Mouse (Mus musculus) heart, adult 2 months (tissue): ENCODE measurements around the gene Pfpl. TPM values are rescaled to one million over a fixed set of nuclear protein-coding genes. Genes with fewer than 3 reads are reported as not detected.
A peak's percentile ranks its signal among the peaks of the same experiment; 100 is the strongest.

Source experiments
- DNase-seq, 2 experiments: peaks; one replicate each; pipeline ENCODE4 v3.0.0; 2021
- H3K27ac ChIP-seq: fragments of 200-600 bp; 2 replicates; pipeline ENCODE4 v1.8.1; 2022
- H3K27me3 ChIP-seq: fragments of 200-500 bp; 2 replicates; pipeline ENCODE4 v1.6.1; 2012; ENCODE audit warnings: mild to moderate bottlenecking, low read length, inconsistent platforms, mixed read lengths; ENCODE audit not compliant: control insufficient read depth, insufficient read depth
- H3K36me3 ChIP-seq: fragments of 200-500 bp; 2 replicates; pipeline ENCODE4 v1.6.1; 2012; ENCODE audit warnings: low read length, inconsistent platforms; ENCODE audit not compliant: control insufficient read depth, insufficient read depth
- H3K4me1 ChIP-seq: fragments of 200-500 bp; 2 replicates; pipeline ENCODE4 v1.6.1; 2011; ENCODE audit warnings: low read length; ENCODE audit not compliant: control insufficient read depth, insufficient read depth
- H3K4me3 ChIP-seq: fragments of 200-600 bp; 2 replicates; pipeline ENCODE4 v1.8.1; 2022
- H3K79me2 ChIP-seq: fragments of 200-500 bp; replicated peaks from 2 replicates; pipeline ENCODE4 v1.6.1; 2012; ENCODE audit warnings: mild to moderate bottlenecking, inconsistent platforms, low read length, moderate library complexity, mixed read lengths; ENCODE audit not compliant: control insufficient read depth, insufficient read depth
- H3K9ac ChIP-seq: fragments of 200-500 bp; 2 replicates; pipeline ENCODE4 v1.6.1; 2012; ENCODE audit warnings: low read depth, mild to moderate bottlenecking, control low read depth, inconsistent platforms, low read length, mixed read lengths
- CTCF ChIP-seq: fragments of 200-600 bp; IDR thresholded peaks from 2 replicates; pipeline ENCODE4 v1.8.1; 2022; ENCODE audit warnings: antibody characterized with exemption, mild to moderate bottlenecking, moderate library complexity
- EP300 ChIP-seq: fragments of 200-500 bp; IDR thresholded peaks from 2 replicates; pipeline ENCODE4 v1.6.1; 2011; ENCODE audit warnings: low read depth, low read length, control low read depth; ENCODE audit not compliant: insufficient read depth
- POLR2A ChIP-seq: fragments of 200-500 bp; IDR thresholded peaks from 2 replicates; pipeline ENCODE4 v1.6.1; 2011; ENCODE audit warnings: mild to moderate bottlenecking, low read depth, low read length, control low read depth; ENCODE audit not compliant: insufficient read depth
- WGBS: fragments of 180-500 bp; shearing (Covaris S2); methylation state at CpG from one replicate; pipeline ENCODE4 v1.1.7; 2018; 5-methylcytosine and 5-hydroxymethylcytosine counted together
- intact Hi-C: fragments of 180-260 bp; cut with DNase I; formaldehyde crosslinking; loops from one replicate; pipeline ENCODE4 v1.15.1; 2025
- polyA plus RNA-seq: library from polyadenylated mRNA; depleted of rRNA; stranded (reverse); fragments of >200 nt; gene quantifications from 2 replicates; pipeline ENCODE4 v1.2.3, GENCODE M21; 2012; rRNA removed
- total RNA-seq, 2 experiments: library from RNA; stranded (reverse); gene quantifications; 2 replicates each; pipeline ENCODE4 v1.2.3; 2021

Gene Pfpl
- total and polyA plus RNA-seq, 3 experiments = not detected

DNA sequence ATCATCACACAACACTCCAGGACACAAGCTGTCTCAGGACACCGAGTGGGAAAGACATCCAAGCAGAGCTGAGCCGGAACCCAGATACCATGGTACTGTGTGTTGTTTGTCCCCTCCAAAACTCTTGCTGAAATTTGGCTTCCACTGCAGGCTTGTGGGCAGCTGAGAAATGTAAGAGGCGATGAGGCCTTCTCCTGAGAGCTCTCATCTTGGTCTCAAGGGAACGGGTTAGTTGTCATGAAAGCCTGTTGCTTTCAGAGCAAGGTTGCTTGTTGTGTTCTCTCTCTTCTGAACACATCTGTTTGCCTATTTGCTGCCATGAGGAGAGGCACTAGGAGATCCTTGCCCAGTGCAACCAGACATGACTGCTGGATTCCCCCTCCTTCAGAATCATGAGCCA is 46.2 kb downstream of the Pfpl start:
- 83% methylated on average over 4 of the region's 4 CpGs for WGBS
- Histone ChIP-seq H3K4me3 (no peak overlapping the region), H3K36me3 (no peaks in the 10 kb centered on the region), H3K79me2 (no peaks in the 10 kb centered on the region), H3K27me3 (no peaks in the 10 kb centered on the region), H3K4me1 (peaks cover 3% of the 10 kb centered on the region), H3K9ac (no peak overlapping the region), H3K27ac (no peak overlapping the region; the same call in 1 of the 2 replicates)
- intact Hi-C loops = no loop called here
- DNase-seq = no peak
- no peak for TF ChIP-seq EP300
- TF ChIP-seq POLR2A = no peak
- TF ChIP-seq CTCF = no peak

DNA sequence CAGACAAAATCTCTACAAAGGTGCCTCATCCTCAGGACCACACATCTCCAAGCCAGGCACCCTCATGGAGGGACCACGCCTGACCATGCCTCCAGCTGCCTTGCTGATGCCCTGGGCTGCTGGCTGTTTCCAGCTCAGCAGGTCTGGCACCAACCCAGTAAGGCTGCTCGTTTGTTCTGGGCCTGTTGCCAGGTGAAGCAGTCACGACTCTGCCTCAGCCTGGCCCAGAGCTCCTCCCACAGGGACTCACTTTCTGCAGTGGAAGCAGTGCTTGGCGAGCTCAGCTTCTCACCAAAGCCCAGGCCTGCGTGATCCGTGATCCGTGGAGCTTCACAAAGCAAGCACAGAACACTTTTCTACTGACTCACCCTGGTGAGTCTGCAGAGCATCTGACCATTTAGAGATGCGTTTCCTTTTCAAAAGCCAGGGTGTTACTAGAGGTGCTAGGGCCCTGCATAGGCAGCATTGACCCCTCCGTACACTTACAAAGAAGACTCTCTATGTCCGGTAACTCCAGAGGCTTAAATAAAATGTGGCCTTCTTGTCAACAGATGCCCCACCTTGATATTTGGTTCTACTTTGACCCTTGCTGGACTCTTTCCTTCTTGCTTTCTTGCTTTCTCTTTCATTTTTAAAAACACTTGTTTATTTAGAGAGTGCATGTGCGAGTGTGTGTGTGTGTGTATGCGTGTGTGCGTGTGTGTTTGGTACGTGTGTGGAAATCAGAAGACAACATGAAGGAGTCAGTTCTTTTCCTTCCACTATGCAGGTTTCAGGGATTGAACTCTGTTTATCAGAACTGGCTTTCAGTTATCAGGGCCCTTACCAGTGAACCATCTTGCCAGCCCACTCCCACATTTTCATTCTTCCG is 47.9 kb downstream of the Pfpl start:
- H3K9ac ChIP-seq = no peak overlapping the region
- H3K27ac ChIP-seq = peak overlapping the region; percentile 64
- H3K79me2 ChIP-seq = no peaks in the 10 kb centered on the region
- peak; percentile 45; the same call in 1 of the 2 replicates for TF ChIP-seq POLR2A
- TF ChIP-seq CTCF = 0 out of 2 replicates have a peak, but pooled peaks have one; percentile 3
- TF ChIP-seq EP300 = 0 out of 2 replicates have a peak, but pooled peaks have one; percentile 42
- DNase-seq = peak; percentile 87 to 91
- intact Hi-C loops = no loop called here
- H3K4me1 ChIP-seq = peaks cover 3% of the 10 kb centered on the region
- 31% methylated on average over 15 of the region's 15 CpGs for WGBS
- H3K4me3 ChIP-seq = peak overlapping the region; percentile 5; the same call in 1 of the 2 replicates
- no peaks in the 10 kb centered on the region for H3K27me3 ChIP-seq
- no peaks in the 10 kb centered on the region for H3K36me3 ChIP-seq

DNA sequence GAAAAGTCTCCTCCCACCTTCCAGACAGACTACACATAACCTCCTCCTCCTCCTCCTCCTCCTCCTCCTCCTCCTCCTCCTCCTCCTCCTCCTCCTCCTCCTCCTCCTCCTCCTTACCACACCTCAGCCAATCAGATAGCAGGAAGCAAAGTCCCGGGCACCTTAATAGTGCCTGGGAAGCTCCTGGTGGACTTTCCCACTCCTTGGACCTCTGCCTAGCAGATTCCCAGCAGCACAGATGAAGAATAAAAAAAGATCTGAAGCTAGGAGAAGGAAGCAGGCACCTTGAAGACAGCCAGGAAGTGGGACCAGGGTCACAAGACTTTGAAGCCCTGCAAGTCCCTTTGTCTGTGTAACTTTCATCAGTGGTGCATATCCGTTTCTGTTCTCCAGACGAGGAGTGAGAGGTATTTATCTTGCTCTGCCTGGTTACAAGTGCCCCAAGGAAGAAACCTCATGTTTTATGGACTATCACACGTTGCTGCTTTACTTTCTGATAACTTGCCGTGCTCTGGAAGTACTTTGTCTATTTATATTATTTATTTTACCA is 49.1 kb downstream of the Pfpl start:
- 19% methylated on average over 5 of the region's 5 CpGs for WGBS

DNA sequence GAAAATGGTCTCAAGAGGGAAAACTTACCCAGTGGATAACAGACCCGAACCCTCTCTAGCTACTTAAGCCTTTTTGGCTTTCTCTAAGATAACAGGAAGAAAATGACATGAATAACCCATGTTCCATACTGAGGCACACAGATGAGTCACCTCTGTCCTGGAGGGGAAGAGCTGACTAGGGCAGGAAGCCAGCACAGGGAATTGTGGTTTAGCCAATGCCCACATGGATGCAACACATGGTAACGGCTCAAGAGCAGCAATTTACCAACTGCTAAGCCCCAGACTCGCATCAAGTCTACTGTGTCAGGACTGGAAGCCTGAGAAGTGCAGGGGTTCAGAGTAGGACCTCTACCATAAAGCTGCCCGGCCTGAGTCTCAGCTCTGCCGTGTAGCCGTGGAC is 50.7 kb downstream of the Pfpl start:
- no peaks in the 10 kb centered on the region for H3K27me3 ChIP-seq
- H3K4me3 ChIP-seq = no peak overlapping the region
- 76% methylated on average over 6 of the region's 6 CpGs for WGBS
- H3K79me2 ChIP-seq = no peaks in the 10 kb centered on the region
- H3K36me3 ChIP-seq = no peaks in the 10 kb centered on the region
- no peak for TF ChIP-seq EP300
- TF ChIP-seq CTCF = no peak
- no peak for TF ChIP-seq POLR2A
- peaks cover 3% of the 10 kb centered on the region for H3K4me1 ChIP-seq
- H3K27ac ChIP-seq = no peak overlapping the region
- no peak overlapping the region for H3K9ac ChIP-seq
- DNase-seq = no peak
- intact Hi-C loops = no loop called here

More for the DNA sequence above, 49.1 kb downstream of the Pfpl start:
- Histone ChIP-seq H3K4me1 (peaks cover 3% of the 10 kb centered on the region), H3K79me2 (no peaks in the 10 kb centered on the region), H3K27ac (no peak overlapping the region), H3K4me3 (no peak overlapping the region), H3K36me3 (no peaks in the 10 kb centered on the region), H3K9ac (no peak overlapping the region), H3K27me3 (no peaks in the 10 kb centered on the region)
- intact Hi-C loops = no loop called here
- TF ChIP-seq CTCF = no peak
- no peak for TF ChIP-seq POLR2A
- no peak for TF ChIP-seq EP300
- peak in 1 of 2 experiments; percentile 24 for DNase-seq

Other genes with a start within 250 kb of the Pfpl start
- not detected for gene Olfr1431, start 227.3 kb upstream of the Pfpl start, total RNA-seq
- gene Olfr1431, start 227.3 kb upstream of the Pfpl start, polyA plus RNA-seq = not detected in 2 replicates
- not detected for gene Olfr1432, start 195.3 kb upstream of the Pfpl start, total RNA-seq
- gene Olfr1432, start 195.3 kb upstream of the Pfpl start, polyA plus RNA-seq = not detected in 2 replicates
- not detected for gene Olfr262, start 186.2 kb upstream of the Pfpl start, total RNA-seq
- gene Olfr262, start 186.2 kb upstream of the Pfpl start, polyA plus RNA-seq = not detected in 2 replicates
- not detected for gene Olfr235, start 166.9 kb upstream of the Pfpl start, total RNA-seq
- gene Olfr235, start 166.9 kb upstream of the Pfpl start, polyA plus RNA-seq = not detected in 2 replicates
- not detected for gene Olfr1434, start 148.1 kb upstream of the Pfpl start, total RNA-seq
- not detected in 2 replicates for gene Olfr1434, start 148.1 kb upstream of the Pfpl start, polyA plus RNA-seq
- not detected for gene Olfr1436, start 128.8 kb upstream of the Pfpl start, total RNA-seq
- not detected in 2 replicates for gene Olfr1436, start 128.8 kb upstream of the Pfpl start, polyA plus RNA-seq
- not detected for gene Olfr1437, start 102.8 kb upstream of the Pfpl start, total RNA-seq
- gene Olfr1437, start 102.8 kb upstream of the Pfpl start, polyA plus RNA-seq = not detected in 2 replicates
- not detected for gene Olfr1438-ps1, start 92.0 kb upstream of the Pfpl start, total RNA-seq
- not detected in 2 replicates for gene Olfr1438-ps1, start 92.0 kb upstream of the Pfpl start, polyA plus RNA-seq
- gene Olfr1440, start 40.6 kb upstream of the Pfpl start, total RNA-seq = not detected
- gene Olfr1440, start 40.6 kb upstream of the Pfpl start, polyA plus RNA-seq = not detected in 2 replicates
- gene Olfr1441, start 10.5 kb upstream of the Pfpl start, total RNA-seq = not detected
- gene Olfr1441, start 10.5 kb upstream of the Pfpl start, polyA plus RNA-seq = not detected in 2 replicates
- 1 to 10 TPM; 7.4 to 8.0 TPM for gene Mpeg1, start 32.9 kb downstream of the Pfpl start, total RNA-seq
- 3.5 and 4.3 TPM in 2 replicates for gene Mpeg1, start 32.9 kb downstream of the Pfpl start, polyA plus RNA-seq
- gene Dtx4, start 73.5 kb downstream of the Pfpl start, total RNA-seq = 1 to 10 TPM; 5.7 to 6.2 TPM
- gene Dtx4, start 73.5 kb downstream of the Pfpl start, polyA plus RNA-seq = 3.7 and 5.0 TPM in 2 replicates
- gene Fam111a, start 117.8 kb downstream of the Pfpl start, total RNA-seq = 1 to 10 TPM; 4.4 to 4.7 TPM
- 1.5 and 2.7 TPM in 2 replicates for gene Fam111a, start 117.8 kb downstream of the Pfpl start, polyA plus RNA-seq
- not detected for gene Gm4952, start 172.1 kb downstream of the Pfpl start, total RNA-seq
- not detected in 2 replicates for gene Gm4952, start 172.1 kb downstream of the Pfpl start, polyA plus RNA-seq
- gene Glyat, start 205.4 kb downstream of the Pfpl start, total RNA-seq = not detected
- gene Glyat, start 205.4 kb downstream of the Pfpl start, polyA plus RNA-seq = 0.20 TPM in 1 of 2 replicates, not detected in the other
- not detected for gene Olfr1442, start 242.5 kb downstream of the Pfpl start, total RNA-seq
- gene Olfr1442, start 242.5 kb downstream of the Pfpl start, polyA plus RNA-seq = not detected in 2 replicates